ENCODE assay signal across 8 mouse cellular contexts in the genomic region with DNA sequence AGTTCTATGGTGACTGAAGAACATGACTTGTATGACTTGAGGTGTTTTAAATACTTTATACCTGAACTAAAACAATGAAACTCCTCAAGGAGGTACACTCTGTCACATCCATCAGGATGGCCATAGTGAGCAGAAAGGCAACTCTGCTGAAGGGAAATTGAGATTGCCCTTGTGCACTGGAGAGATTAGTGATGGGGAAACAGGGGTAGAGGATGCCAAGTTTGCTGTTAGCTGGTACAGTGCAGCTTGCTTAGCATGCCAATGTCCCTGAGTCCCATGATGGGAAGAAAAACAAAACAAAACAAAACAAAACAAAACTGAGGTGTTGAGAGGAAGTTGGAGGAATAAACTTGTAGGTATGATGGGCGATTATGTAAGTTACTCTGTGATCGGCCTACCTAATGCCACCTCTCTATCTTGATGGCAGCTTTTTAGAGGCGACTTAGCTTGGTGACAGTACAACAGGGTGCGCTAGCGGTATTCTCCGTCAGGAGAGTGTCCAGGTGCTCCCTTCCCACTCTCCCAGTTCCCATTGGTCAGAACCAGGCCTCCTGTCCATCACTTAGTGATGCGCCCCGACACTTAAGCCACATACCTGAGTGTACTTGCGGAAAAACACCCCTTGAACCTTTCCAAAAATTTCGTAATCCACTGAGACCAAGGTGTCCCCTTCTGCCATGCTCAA. TPM values are rescaled to one million over a fixed set of nuclear protein-coding genes. Genes with fewer than 3 reads are reported as not detected.
DNase-seq lines count a peak whose midpoint lies in the region; ATAC-seq lines count a peak whose summit lies in the region.

No protein-coding gene starts in this region.

- peaks cover 8% of the 10 kb centered on the region; the same call in 1 of the 2 replicates for H3K36me3 ChIP-seq in lung, embryonic 15.5 days
- peaks cover 5% of the 10 kb centered on the region; the same call in 1 of the 2 replicates for H3K36me3 ChIP-seq in forebrain, embryonic 14.5 days (ENCODE audit: control insufficient read depth, insufficient read depth, low read length)
- H3K36me3 ChIP-seq in liver, embryonic 12.5 days, result peaks cover 27% of the 10 kb centered on the region
- no peaks in the 10 kb centered on the region for H3K36me3 ChIP-seq in stomach, embryonic 15.5 days

- WGBS in lung, embryonic 15.5 days, result 4% methylated on average over 10 of the region's 10 CpGs
- WGBS in forebrain, embryonic 14.5 days, result 4% methylated on average over 10 of the region's 10 CpGs
- WGBS in liver, embryonic 12.5 days (ENCODE audit: insufficient replicate concordance), result 3% methylated on average over 10 of the region's 10 CpGs
- WGBS in stomach, embryonic 15.5 days, result 5% methylated on average over 10 of the region's 10 CpGs

- no peak for DNase-seq in lung, postnatal 4 days
- DNase-seq in c-Kit-positive CD71-positive TER-119-positive erythroid progenitor cells, embryonic 14.5 days (ENCODE audit: low spot score), result peak; percentile 51
- DNase-seq in forebrain, embryonic 14.5 days (ENCODE audit: low spot score), result no peak
- no peak for DNase-seq in ovary, postnatal 10 days (ENCODE audit: low spot score)

- peaks cover 7% of the 10 kb centered on the region for H3K4me1 ChIP-seq in lung, embryonic 15.5 days
- peaks cover 4% of the 10 kb centered on the region; the same call in 1 of the 2 replicates for H3K4me1 ChIP-seq in forebrain, embryonic 14.5 days (ENCODE audit: control insufficient read depth, insufficient read depth, low read length)
- peaks cover 36% of the 10 kb centered on the region for H3K4me1 ChIP-seq in liver, embryonic 12.5 days
- peaks cover 3% of the 10 kb centered on the region; the same call in 1 of the 2 replicates for H3K4me1 ChIP-seq in stomach, embryonic 15.5 days

- no peaks in the 10 kb centered on the region for H3K27me3 ChIP-seq in lung, embryonic 15.5 days
- no peaks in the 10 kb centered on the region for H3K27me3 ChIP-seq in forebrain, embryonic 14.5 days (replicated peaks; ENCODE audit: control insufficient read depth, insufficient read depth, low read length)
- H3K27me3 ChIP-seq in liver, embryonic 12.5 days (replicated peaks), result no peaks in the 10 kb centered on the region
- H3K27me3 ChIP-seq in stomach, embryonic 15.5 days (replicated peaks), result no peaks in the 10 kb centered on the region

- H3K4me2 ChIP-seq in lung, embryonic 15.5 days, result peak overlapping the region; percentile 84
- peak overlapping the region; percentile 92 for H3K4me2 ChIP-seq in forebrain, embryonic 14.5 days (ENCODE audit: low read length)
- H3K4me2 ChIP-seq in liver, embryonic 12.5 days, result peak overlapping the region; percentile 71
- peak overlapping the region; percentile 69 for H3K4me2 ChIP-seq in stomach, embryonic 15.5 days

- peak overlapping the region; percentile 77 for H3K4me3 ChIP-seq in lung, embryonic 15.5 days
- peak overlapping the region; percentile 68 for H3K4me3 ChIP-seq in forebrain, embryonic 14.5 days (ENCODE audit: low read depth, low read length)
- H3K4me3 ChIP-seq in liver, embryonic 12.5 days, result peak overlapping the region; percentile 78
- peak overlapping the region; percentile 76 for H3K4me3 ChIP-seq in stomach, embryonic 15.5 days (replicated peaks)

- ATAC-seq in lung, embryonic 15.5 days (ENCODE audit: borderline replicate concordance, extremely low read depth, low FRiP score, low TSS enrichment), result peak; percentile 49; the same call in 1 of the 2 replicates
- peak; percentile 27 for ATAC-seq in forebrain, embryonic 14.5 days
- ATAC-seq in liver, embryonic 12.5 days, result peak; percentile 62
- peak; percentile 12; the same call in 1 of the 2 replicates for ATAC-seq in stomach, embryonic 15.5 days (ENCODE audit: insufficient read depth, low FRiP score, low read depth)
- ATAC-seq in activated CD4-positive, CD25-positive, alpha-beta regulatory T cell, adult 4 months, result no peak

- H3K9me3 ChIP-seq in lung, embryonic 15.5 days, result no peaks in the 10 kb centered on the region
- no peaks in the 10 kb centered on the region for H3K9me3 ChIP-seq in forebrain, embryonic 14.5 days (replicated peaks; ENCODE audit: control insufficient read depth, low read length)
- no peaks in the 10 kb centered on the region for H3K9me3 ChIP-seq in liver, embryonic 12.5 days (replicated peaks)
- no peaks in the 10 kb centered on the region for H3K9me3 ChIP-seq in stomach, embryonic 15.5 days

- peak overlapping the region; percentile 88 for H3K9ac ChIP-seq in lung, embryonic 15.5 days
- peak overlapping the region; percentile 89 for H3K9ac ChIP-seq in forebrain, embryonic 14.5 days (ENCODE audit: low read length)
- peak overlapping the region; percentile 85 for H3K9ac ChIP-seq in liver, embryonic 12.5 days
- peak overlapping the region; percentile 67 for H3K9ac ChIP-seq in stomach, embryonic 15.5 days

- H3K27ac ChIP-seq in lung, embryonic 15.5 days, result peak overlapping the region; percentile 76
- H3K27ac ChIP-seq in forebrain, embryonic 14.5 days (ENCODE audit: low read depth, low read length), result peak overlapping the region; percentile 52; the same call in 1 of the 2 replicates
- peak overlapping the region; percentile 89 for H3K27ac ChIP-seq in liver, embryonic 12.5 days
- H3K27ac ChIP-seq in stomach, embryonic 15.5 days, result peak overlapping the region; percentile 80

RNA-seq across cellular contexts. Expression of gene Acyp1, which starts 8.7 kb away (rescaled TPM):
- polyA plus RNA-seq in lung, embryonic 15.5 days (2015; fragmentation: Nextera tagmentation; extraction: Ambion mirVana), result 53.8 and 55.5 TPM in 2 replicates
- 60.3 and 65.9 TPM in 2 replicates for polyA plus RNA-seq in forebrain, embryonic 14.5 days (2014; fragmentation: Nextera tagmentation; extraction: Ambion mirVana)
- polyA plus RNA-seq in liver, embryonic 12.5 days (2016; fragmentation: Nextera tagmentation; extraction: Ambion mirVana), result 76.1 and 78.7 TPM in 2 replicates
- polyA plus RNA-seq in stomach, embryonic 15.5 days (2015; fragmentation: Nextera tagmentation; extraction: Ambion mirVana), result 52.6 and 55.6 TPM in 2 replicates
- polyA plus RNA-seq in activated CD4-positive, CD25-positive, alpha-beta regulatory T cell, adult 4 months (2017; shearing (Covaris generic)), result 10 to 100 TPM; 47.4 to 52.5 TPM

RNA-seq across cellular contexts. Expression of gene Zc2hc1c, which starts 8.9 kb away (rescaled TPM):
- polyA plus RNA-seq in lung, embryonic 15.5 days (2015; fragmentation: Nextera tagmentation; extraction: Ambion mirVana), result 1.7 TPM in 2 replicates
- polyA plus RNA-seq in forebrain, embryonic 14.5 days (2014; fragmentation: Nextera tagmentation; extraction: Ambion mirVana), result 0.95 and 1.4 TPM in 2 replicates
- polyA plus RNA-seq in liver, embryonic 12.5 days (2016; fragmentation: Nextera tagmentation; extraction: Ambion mirVana), result 0.12 and 0.14 TPM in 2 replicates
- 2.2 TPM in 2 replicates for polyA plus RNA-seq in stomach, embryonic 15.5 days (2015; fragmentation: Nextera tagmentation; extraction: Ambion mirVana)
- under 1 TPM; 0.21 to 0.27 TPM for polyA plus RNA-seq in activated CD4-positive, CD25-positive, alpha-beta regulatory T cell, adult 4 months (2017; shearing (Covaris generic))

RNA-seq across cellular contexts. Expression of gene Mlh3, which starts 9.1 kb away (rescaled TPM):
- 8.1 and 9.3 TPM in 2 replicates for polyA plus RNA-seq in lung, embryonic 15.5 days (2015; fragmentation: Nextera tagmentation; extraction: Ambion mirVana)
- polyA plus RNA-seq in forebrain, embryonic 14.5 days (2014; fragmentation: Nextera tagmentation; extraction: Ambion mirVana), result 9.0 and 11.1 TPM in 2 replicates
- polyA plus RNA-seq in liver, embryonic 12.5 days (2016; fragmentation: Nextera tagmentation; extraction: Ambion mirVana), result 4.0 and 4.4 TPM in 2 replicates
- 6.8 and 7.1 TPM in 2 replicates for polyA plus RNA-seq in stomach, embryonic 15.5 days (2015; fragmentation: Nextera tagmentation; extraction: Ambion mirVana)
- 10 to 100 TPM in 1 of 2 experiments, 1 to 10 TPM in 1; 10.0 to 10.4 TPM for polyA plus RNA-seq in activated CD4-positive, CD25-positive, alpha-beta regulatory T cell, adult 4 months (2017; shearing (Covaris generic))

RNA-seq across cellular contexts. Expression of gene Nek9, which starts 59.6 kb away (rescaled TPM):
- polyA plus RNA-seq in lung, embryonic 15.5 days (2015; fragmentation: Nextera tagmentation; extraction: Ambion mirVana), result 19.5 and 21.1 TPM in 2 replicates
- polyA plus RNA-seq in forebrain, embryonic 14.5 days (2014; fragmentation: Nextera tagmentation; extraction: Ambion mirVana), result 9.5 and 10.4 TPM in 2 replicates
- 11.6 and 12.1 TPM in 2 replicates for polyA plus RNA-seq in liver, embryonic 12.5 days (2016; fragmentation: Nextera tagmentation; extraction: Ambion mirVana)
- 16.2 and 18.8 TPM in 2 replicates for polyA plus RNA-seq in stomach, embryonic 15.5 days (2015; fragmentation: Nextera tagmentation; extraction: Ambion mirVana)
- polyA plus RNA-seq in activated CD4-positive, CD25-positive, alpha-beta regulatory T cell, adult 4 months (2017; shearing (Covaris generic)), result 10 to 100 TPM; 12.2 to 12.4 TPM
